Mouse (Mus musculus) olfactory bulb, adult 2 months (tissue): ENCODE results near the gene Tjp1.

ENCODE experiments used
- CTCF ChIP-seq: fragments of 200-500 bp; IDR thresholded peaks from 2 replicates; pipeline ENCODE4 v1.5.1; 2012; ENCODE audit warnings: low read depth, mild to moderate bottlenecking, low read length, moderate library complexity; ENCODE audit not compliant: insufficient read depth
- POLR2A ChIP-seq: fragments of 200-500 bp; IDR thresholded peaks from 2 replicates; pipeline ENCODE4 v1.6.1; 2012; ENCODE audit warnings: mild to moderate bottlenecking, low read depth, low read length, moderate library complexity; ENCODE audit not compliant: insufficient read depth

DNA sequence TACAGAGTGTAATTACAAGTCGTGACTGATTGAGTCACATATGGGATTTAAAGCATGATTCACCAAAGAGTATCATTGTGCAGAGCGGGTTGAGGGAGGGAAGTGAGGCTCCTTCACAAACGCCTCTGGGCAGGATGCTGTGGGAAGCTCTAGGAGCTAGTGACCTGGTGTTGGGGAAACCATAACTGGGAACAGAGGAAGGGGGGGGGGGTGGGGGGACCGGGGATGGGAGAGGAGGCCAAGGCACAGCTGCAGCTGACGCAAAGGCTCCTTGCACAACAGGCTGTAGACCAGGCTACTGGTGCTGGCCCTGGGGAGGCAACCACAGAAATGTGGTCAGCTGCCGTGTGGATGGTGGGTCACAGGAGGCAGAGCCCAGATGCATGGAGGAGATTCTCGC lies 116.9 kb downstream of the Tjp1 start:
- TF ChIP-seq CTCF, result no peak
- no peak for TF ChIP-seq POLR2A
